Mouse (Mus musculus) common myeloid progenitor, adult 5-6 weeks (primary cell): ENCODE measurements around the gene Tmem39b. TPM values are rescaled to one million over a fixed set of nuclear protein-coding genes. Genes with fewer than 3 reads are reported as not detected.

Source experiments
- total RNA-seq: library from RNA; stranded (forward); fragments of 200-1000, 187-1606 nt; gene quantifications from 2 replicates; pipeline ENCODE4 v1.2.3, GENCODE M21; 2017

The Tmem39b gene
- total RNA-seq, 1 experiment from 2014 or later: 7.9 TPM

Other genes starting within 250 kb of the Tmem39b start
- gene Bsdc1, start 235.3 kb downstream of the Tmem39b start, total RNA-seq: 23.9 and 26.4 TPM in 2 replicates
- not detected in 2 replicates for gene Tssk3, start 205.8 kb downstream of the Tmem39b start, total RNA-seq
- gene Fam229a, start 205.6 kb downstream of the Tmem39b start, total RNA-seq: not detected in 2 replicates
- gene Marcksl1, start 183.3 kb downstream of the Tmem39b start, total RNA-seq: 80.7 and 93.1 TPM in 2 replicates
- gene Hdac1, start 154.1 kb downstream of the Tmem39b start, total RNA-seq: 75.8 and 103 TPM in 2 replicates
- 8.1 and 17.5 TPM in 2 replicates for gene Lck, start 123.2 kb downstream of the Tmem39b start, total RNA-seq
- gene Fam167b, start 118.3 kb downstream of the Tmem39b start, total RNA-seq: not detected in 2 replicates
- 256 and 262 TPM in 2 replicates for gene Eif3i, start 96.2 kb downstream of the Tmem39b start, total RNA-seq
- 82.7 and 92.3 TPM in 2 replicates for gene Tmem234, start 96.2 kb downstream of the Tmem39b start, total RNA-seq
- not detected in 2 replicates for gene Dcdc2b, start 82.6 kb downstream of the Tmem39b start, total RNA-seq
- 11.1 and 17.1 TPM in 2 replicates for gene Iqcc, start 77.7 kb downstream of the Tmem39b start, total RNA-seq
- gene Ccdc28b, start 72.9 kb downstream of the Tmem39b start, total RNA-seq: 48.6 and 59.3 TPM in 2 replicates
- gene Txlna, start 55.8 kb downstream of the Tmem39b start, total RNA-seq: 112 and 134 TPM in 2 replicates
- gene Kpna6, start 24.1 kb downstream of the Tmem39b start, total RNA-seq: 21.9 and 26.2 TPM in 2 replicates
- 102 and 120 TPM in 2 replicates for gene Khdrbs1, start 45.5 kb upstream of the Tmem39b start, total RNA-seq
- gene Ptp4a2, start 114.4 kb upstream of the Tmem39b start, total RNA-seq: 364 and 441 TPM in 2 replicates
- 0.05 TPM in 1 of 2 replicates, not detected in the other for gene Spocd1, start 232.4 kb upstream of the Tmem39b start, total RNA-seq